Mouse (Mus musculus): ENCODE results near the gene Slc25a21.

Gene Slc25a21

DNA sequence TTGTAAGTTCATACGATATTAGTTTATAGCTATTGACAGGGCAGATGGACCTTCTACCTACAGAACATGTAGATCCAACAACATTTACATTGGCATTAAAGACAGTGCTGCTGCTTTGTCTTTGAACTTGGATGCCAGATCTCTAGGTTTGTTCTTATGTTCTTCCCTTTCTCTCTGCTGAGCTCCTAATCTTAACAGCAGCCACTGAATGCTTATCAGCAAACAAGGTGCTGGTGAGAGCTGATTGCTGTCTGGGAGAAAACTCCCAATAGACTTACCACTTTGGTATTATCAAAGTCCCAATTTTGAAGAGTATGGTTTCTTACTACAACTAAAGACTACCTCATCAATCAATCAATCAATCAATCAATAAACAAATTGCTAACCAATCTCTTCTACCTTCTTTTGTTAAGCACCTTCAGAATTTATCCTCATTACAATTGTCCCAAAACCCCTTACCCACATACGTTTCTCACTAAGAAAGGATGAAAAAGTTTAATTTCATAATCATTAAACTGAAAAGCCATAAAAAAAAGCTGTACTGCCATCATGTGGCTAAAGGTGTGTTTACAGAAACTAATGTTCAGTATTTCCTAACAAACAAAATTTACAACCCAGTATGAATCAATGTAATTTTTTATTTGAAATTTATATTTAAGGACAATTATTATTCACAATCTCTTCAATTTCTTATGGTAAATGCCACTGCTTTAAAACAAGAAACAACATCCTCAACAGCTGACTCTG lies 12.7 kb downstream of the Slc25a21 start:
- no peak for DNase-seq (ENCODE audit: low spot score in 2 of 2)

DNA sequence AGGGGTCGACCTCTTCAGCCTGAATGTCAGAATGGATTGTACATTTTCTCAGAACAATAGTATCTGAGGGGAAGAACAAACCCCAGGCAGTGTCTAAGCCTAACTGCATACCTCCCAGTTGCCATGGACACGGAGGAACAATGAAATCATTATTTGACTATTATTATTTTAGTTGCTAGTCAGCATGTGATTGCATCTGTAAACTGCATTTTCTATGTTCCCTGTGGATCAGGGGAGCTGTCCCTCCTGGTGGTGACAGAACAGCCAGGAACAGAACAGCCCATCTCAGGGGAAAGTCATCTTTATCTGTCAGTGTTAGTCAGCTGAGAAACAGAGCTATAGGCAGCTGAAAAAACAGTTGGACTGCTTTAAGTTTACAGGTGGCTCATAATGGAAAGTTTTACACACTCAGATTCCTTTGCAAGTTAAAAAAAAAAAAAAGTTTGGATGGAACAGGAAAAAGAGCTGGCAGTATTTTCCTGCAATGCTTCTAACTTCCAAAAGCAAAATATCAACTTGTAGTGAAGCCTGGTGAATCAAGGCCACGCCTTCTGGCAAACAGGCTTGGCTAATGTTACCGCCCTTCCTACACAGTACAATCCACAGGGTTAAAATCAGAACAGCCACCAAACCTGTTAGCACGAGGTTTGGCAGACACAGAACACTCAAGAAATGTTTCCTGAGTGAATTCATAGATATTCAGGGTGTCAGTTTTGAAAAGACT lies 17.6 kb downstream of the Slc25a21 start:
- DNase-seq (ENCODE audit: low spot score in 2 of 2) = no peak

DNA sequence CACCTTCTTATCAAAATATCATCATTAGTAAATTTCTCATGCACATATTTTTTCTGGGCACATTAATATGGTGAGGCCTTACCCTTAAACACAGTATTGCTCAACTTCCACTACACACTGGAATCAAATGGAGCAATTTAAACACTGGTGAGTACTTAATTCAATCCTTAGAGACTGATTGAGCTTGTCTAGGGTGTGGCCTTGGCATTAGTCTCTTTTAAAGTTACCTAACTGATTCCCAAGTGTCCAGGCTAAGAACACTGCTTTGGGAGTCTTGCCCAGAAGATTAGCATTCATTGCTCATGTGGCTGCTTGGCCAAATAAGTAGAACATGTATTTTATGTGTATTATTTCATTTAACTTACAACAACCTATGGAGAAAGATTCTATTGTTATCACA lies 18.5 kb downstream of the Slc25a21 start:
- DNase-seq (ENCODE audit: low spot score in 2 of 2) = no peak

DNA sequence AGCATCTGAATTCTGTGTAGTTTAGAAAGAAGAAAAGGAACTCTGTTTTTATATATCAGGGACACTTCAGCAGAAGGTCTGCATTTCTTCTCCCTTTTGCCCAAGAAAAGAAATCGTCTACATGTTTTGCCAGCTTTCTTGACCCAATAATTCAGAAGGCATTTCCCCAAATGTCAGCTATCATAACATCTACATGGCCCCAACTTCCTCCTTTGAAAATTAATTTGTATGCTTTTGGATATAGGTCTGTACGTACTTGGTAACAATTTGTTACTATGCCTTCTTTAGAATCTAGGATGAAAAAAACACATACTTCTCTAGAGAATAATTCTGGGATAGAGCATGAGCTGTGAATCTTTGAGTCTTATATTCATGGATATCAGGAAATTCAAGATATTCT lies 34.0 kb downstream of the Slc25a21 start:
- DNase-seq (ENCODE audit: low spot score in 2 of 2) = no peak

DNA sequence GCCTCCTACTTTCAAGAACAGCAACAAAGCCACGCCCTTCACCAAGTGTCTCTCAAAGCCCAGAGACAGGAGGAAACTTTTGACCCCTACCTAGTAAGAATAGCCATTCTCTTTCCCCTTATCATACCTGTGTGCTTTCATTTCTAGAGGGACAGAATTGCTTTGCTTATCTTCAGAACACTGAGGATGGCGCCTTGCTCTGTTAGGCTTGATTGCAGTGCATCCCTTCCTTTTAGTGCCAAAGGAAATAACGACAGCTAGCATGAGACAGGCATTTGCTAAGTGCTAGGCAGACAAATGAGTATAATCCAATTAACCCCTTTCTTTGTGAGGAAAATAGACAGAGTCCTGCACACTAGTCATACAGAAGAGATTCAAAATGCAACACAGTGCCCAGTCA lies 34.4 kb downstream of the Slc25a21 start:
- DNase-seq (ENCODE audit: low spot score in 2 of 2) = no peak

DNA sequence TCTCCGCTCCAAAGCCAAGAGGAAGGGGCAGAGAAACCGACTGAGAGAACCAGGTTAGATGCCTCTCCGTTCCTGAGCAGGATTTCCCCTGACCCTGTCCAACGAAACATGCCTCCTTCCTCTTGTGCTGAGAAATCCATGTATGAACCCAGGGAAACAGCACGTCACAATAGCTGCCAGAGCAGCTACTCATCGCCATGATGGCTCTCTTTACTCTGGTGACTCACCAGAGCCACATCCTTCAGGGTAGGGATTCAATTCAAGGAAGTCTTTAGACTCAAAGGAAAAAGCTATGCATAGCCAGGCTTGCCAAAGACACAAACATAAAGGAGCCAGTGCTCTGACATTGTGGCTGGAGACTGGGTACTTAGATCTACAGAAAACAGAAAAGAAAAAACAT lies 37.4 kb downstream of the Slc25a21 start:
- no peak for DNase-seq (ENCODE audit: low spot score in 2 of 2)

DNA sequence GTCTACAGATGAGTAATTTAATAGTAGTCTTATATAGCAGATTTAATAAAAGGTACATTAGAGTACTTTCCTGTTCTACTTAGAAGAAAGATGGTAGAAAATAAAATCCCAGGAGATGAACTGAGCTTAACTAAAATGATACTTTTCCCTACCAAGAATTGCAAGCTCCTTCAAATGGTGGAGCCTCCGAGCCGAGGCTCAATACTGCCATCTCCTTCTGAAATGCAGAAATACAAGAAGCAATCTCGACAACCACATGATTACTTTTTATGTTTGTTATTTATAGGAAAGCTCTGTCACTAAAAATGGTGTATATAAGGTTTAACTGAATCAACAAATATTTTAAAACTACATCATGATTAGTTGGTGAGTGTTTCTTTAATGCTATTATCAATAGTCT lies 39.0 kb downstream of the Slc25a21 start:
- DNase-seq (ENCODE audit: low spot score in 2 of 2) = no peak

DNA sequence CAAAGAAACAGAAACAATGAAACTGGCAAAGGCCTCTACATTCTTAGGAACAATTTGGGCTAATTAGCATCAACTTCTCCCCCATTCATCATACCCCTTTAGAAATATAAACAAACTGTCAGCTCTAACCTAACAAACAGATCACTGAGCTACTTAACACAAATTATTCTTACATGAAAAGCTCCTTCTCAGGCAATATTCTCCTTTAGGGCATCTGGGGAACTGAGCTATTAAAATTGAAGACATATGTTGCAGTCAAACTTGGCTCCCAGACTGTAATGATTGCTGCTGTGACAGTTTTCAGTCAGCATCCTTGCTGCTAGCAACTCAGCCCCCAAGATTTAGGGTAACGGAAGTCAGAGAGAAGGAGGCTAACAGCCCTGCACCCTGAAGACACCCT lies 58.3 kb downstream of the Slc25a21 start:
- no peak for DNase-seq (ENCODE audit: low spot score in 2 of 2)

DNA sequence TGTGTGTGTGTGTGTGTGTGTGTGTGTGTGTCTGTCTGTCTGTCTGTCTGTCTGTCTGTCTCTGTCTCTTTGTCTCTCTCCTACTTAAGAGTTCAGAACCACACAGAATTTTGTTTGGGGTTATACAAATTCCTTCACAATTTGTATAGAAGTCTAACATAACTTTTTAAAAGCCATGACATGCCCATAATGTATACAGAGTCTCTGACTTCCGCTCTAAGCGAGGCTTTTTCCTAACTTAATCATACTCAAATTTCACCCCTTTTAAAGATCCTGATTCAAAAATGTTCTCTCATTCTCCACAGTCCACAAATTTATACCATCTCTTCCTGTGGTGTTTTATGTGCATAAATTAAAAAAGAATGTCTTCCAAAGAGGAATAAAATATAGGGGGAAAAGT lies 59.5 kb downstream of the Slc25a21 start:
- DNase-seq (ENCODE audit: low spot score in 2 of 2) = no peak

DNA sequence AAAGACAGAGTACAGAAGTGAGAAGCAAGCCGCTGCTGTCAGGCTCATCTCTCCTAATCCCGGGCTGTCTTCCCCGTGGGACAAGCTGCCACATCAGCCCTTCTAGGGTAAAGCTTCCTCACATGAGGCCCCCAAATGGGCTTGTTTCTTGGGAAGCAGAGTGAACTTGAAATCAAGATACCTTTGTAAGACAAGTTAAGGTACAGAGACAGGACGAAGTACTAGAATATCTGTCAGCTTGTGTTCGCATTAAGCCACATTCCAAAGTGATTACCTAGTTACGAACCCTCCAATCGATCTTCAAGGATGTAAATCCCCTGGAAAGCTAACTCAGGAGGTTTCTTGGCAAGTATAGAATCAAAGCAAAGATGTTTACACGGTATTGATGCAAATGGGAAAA lies 78.7 kb downstream of the Slc25a21 start:
- no peak for DNase-seq (ENCODE audit: low spot score in 2 of 2)

DNA sequence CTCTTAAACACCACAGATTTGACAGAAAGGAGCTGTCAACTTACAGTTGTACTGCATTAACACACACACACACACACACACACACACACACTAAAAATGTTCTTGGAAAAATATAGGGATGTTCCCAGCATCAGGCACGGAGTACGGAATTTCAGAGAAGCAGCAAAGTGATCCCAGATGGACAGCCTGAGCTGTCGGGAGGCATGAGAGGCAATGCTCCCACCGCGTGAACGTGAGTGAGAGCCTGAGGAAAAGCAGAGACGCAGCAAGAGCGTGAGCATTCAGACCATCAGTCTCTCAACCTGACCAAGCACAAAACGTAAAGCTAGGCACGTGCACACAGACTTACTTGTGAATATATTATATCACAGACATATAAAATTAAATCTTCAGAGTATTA lies 81.8 kb downstream of the Slc25a21 start:
- no peak for DNase-seq (ENCODE audit: low spot score in 2 of 2)

DNA sequence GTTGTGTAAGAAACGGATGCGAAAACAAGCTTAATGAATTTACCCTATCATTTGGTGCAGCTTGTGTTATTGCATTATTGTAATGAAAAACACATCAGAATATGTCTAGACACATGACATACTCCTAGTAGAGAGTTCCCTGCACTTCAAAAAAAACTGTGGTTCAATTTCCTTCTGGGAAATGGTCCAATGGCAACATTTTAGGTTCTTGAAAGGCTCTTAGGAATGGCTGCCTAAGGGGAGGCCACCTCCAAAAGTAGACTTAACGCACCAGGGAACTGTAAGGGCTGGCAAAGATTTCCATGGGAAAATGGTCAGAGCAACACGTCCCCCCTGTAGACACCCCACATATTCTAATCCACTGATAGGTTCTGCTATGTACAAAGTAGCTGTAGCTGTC lies 87.9 kb downstream of the Slc25a21 start:
- no peak for DNase-seq (ENCODE audit: low spot score in 2 of 2)

DNA sequence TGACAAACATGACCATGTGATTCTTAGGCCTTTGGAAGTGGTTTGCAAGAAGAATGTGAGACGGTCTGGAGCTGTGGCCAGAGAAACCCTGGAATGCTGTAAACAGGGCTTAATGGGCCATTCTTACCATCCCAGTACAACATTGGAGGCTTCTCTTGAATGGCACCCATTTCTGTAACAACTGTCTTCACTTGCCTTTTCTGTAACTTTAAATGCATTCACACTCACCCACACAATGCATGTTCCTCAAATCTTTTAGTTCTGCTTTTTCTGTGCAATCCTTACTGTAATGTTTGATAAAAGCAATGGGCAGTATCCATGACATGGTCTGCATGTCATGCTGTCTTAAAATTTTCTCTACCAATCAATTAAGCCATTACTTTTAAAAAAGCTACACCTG lies 95.0 kb downstream of the Slc25a21 start:
- no peak for DNase-seq (ENCODE audit: low spot score in 2 of 2)

DNA sequence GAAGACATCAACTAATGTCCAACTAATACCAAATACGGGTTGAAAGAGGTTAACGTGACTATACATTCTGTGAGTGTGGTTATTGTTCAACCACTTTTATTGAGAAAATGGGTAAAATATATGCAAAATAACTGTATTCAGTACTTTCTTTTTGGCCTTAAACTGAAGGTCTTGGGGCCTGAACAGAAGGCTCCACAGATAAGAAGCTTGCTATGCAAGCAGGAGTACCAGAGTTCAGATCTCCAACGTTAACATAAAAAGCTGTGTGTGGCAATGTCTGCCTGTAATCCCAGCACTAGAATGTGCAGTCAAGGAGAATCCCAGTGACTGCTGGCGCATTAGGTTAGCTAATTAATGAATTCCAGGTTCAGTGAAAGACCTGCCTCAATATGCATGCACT lies 96.7 kb downstream of the Slc25a21 start:
- DNase-seq (ENCODE audit: low spot score in 2 of 2) = no peak

DNA sequence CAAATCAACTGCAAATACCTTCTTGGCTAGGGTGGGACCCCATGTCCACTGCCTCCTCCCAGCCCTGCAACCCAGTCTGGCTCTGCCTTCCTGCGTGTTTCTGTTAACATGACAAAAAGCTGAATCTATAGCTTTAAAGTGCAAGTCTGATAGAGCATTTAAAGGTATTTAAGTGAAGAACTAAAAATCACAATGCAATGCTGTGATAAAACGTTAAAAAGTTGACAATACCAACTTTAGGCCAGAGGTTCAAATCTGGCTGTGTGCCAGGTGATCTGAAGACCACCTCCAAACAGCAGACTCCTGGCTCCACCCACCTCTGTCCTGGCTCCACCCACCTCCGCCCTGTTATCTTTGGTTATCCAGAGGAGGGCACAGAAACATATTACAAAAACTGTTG lies 98.2 kb downstream of the Slc25a21 start:
- no peak for DNase-seq (ENCODE audit: low spot score in 2 of 2)

DNA sequence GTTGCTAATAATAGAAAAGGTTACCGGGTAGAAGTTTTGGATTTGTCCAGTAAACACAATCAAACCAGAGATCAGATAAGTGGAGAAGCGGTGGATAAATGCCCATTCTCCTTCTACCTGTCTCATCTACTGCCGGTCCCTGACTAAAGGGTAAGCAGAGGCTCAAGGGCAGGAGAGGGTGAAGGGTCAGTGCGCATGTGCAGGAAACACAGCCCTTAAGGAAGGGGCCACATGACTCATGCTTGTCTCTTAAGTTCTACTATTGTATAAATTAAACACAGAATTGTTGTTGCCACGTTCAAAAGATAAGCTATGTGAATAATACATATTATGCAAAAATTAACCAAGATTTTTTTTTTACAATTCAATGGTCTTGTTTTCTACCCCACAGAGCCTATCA lies 98.9 kb downstream of the Slc25a21 start:
- no peak for DNase-seq (ENCODE audit: low spot score in 2 of 2)

DNA sequence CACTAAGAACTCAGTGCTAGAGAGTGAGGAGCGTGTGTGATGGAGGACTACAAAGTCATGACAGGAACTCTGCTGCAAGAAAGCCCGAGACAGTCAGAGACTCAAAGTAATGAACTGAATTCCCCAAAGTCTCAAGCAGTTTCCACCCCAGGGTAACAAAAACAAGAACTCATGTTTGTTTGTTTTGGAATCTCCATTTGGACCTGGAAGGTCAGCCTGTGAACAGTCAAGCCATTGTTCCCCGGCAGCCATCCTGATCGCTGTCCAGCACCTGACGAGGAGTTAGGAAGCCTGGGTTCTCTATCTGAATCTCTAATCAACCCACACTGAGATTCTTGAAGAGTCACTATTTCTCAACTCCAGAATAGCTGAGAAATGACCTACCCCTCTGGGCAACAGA lies 104.2 kb downstream of the Slc25a21 start:
- no peak for DNase-seq (ENCODE audit: low spot score in 2 of 2)

DNA sequence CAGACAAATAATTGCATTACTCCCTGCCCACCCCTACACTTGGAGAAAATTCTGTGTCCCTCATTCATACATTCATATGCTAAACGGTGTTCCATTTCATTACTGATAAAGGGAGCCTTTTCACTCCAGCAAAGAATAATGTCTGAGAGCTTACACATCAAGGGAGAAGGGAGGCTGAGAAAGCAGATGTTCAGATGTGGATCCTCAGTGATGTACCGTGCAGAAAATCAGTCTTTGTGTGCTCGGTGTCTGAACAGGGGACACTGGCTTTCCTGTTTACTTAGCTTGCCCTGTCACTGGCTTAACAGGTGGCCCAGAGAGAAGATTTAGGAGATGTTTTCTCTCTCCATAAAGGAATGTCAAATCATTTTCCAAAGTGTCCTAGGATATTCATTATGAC lies 112.8 kb downstream of the Slc25a21 start:
- DNase-seq (ENCODE audit: low spot score in 2 of 2) = no peak

DNA sequence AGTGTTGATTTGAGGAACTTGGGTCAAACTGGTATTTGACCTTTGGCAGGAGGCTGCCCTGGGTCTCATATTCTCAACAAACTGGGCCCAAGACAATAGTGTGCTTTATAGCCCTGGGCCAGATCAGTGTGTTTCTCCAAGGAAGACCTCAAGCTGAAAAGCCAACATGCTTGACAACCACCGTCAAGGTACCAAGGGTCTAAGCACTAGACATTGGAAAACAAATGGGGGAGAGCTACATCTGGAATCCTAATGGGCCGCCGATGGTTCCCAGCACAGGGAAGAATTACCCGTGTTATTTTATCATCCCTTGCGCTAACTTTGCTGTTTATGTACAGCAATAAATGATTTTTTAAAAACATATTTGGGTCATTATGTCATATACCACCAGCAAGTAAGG lies 113.7 kb downstream of the Slc25a21 start:
- no peak for DNase-seq (ENCODE audit: low spot score in 2 of 2)

DNA sequence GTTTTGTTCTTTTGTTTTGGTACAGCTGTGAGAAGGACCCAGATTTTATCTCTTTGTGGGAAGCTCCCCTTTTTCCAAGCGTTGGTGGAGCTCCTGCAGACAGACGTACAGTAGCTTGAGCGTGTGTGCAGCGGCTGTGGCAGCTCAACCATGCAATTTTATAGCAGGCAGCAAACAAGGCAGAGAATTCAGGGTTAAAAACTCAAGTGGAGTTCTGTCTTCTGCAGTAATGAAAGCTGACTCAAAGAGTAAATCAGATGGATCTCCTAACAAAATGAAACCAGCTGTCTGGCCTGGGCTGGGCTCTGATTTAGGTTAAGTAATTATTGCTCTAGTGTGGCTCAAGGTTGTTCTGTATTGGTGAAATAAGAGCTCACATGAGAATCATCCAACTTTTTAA lies 120.7 kb downstream of the Slc25a21 start:
- DNase-seq (ENCODE audit: low spot score in 2 of 2) = no peak

DNA sequence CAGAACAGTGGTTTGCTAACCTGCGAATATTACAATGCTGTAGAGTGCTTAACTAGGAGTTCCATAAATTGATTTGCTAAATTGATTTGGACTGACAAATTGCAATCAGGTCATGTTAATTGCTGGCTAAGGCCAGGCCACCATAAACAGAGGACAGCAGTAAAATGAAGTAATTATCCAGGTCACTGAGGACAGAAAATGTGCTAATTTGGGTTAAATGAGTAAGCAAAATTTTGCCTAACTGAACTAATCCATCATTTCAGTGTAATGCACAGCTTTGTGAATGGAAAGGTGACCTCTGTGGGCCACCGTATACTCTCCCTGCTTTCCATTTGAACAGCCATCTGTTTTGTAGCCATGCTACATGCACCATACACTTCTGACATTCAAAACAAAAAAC lies 124.7 kb downstream of the Slc25a21 start:
- no peak for DNase-seq (ENCODE audit: low spot score in 2 of 2)

DNA sequence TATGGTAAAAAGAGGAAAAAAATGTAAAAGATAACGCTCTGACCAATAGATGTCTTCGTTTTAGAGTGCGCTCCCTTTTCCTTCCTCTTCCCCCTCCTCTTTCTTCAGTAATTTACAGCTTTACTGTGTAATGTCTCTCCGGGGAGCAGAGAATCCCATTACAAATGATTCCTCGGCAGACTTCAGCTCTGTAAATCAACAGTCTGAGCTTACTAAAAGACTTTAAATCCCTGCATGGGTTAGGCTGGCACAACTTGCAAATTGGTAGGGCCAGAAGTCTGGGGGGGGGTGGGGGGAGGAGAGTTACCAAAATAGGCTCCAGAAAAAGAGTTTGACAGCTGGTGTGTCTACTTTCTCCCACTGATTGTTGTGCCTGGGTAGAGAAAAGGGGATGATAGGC lies 128.7 kb downstream of the Slc25a21 start:
- no peak for DNase-seq (ENCODE audit: low spot score in 2 of 2)

DNA sequence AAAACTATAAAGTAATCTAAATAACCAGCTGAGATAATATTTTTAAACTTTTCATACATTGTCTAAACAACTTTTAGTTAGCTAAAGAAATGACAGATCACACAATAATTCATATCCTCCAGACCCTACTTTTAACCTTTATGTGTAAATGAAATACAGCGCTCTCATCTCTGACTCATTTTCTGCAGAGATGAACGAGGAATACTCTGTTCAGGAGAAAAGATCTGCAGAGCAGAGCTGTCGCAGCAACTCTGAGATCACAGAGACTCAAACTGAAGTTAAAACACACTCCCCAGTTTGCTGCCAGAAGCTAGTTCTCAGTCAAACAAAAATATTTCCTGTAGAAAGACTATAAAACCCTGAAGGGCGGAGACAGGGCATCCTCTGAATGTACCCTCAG lies 177.5 kb downstream of the Slc25a21 start:
- no peak for DNase-seq (ENCODE audit: low spot score in 2 of 2)

DNA sequence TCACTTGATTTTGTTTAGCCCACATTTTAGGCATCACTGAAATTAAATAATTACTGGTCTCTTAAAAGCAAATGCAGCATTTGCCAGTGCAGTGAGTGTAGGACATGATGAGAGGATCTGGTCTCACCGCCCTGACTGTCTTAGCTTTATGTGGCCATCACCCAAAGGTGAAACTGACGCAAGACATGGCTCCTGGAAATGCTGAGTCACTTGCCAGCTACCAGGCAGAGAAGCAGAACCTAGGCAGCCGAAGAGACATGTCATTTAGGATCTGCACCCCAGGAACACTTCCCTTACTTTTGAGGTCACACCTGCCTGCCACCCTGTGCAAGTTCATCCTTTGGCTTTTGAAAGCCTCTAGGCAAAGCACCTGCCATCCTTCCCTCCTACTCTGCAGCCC lies 180.4 kb downstream of the Slc25a21 start:
- no peak for DNase-seq (ENCODE audit: low spot score in 2 of 2)
